Mouse (Mus musculus): ENCODE measurements around the gene Ankrd33b.

DNA sequence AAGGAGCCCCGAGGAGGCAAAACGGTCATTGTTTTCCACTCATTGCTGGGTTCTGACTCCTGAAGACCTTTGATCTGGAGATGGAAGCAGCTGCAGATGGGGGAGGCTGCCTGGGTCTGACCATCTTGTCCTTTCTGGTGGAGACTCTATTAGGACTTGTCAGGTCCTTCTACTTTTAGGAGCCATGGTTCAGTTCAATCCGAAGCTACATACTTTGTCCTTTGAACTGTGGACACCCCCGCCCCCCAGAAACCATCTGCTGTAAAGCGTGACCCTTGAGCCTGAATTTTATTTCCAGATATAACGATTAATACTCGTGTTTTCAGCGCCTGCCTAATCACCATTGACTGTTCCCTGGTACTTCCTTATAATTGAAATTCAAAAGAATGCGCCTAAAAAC, 105.2 kb downstream of the Ankrd33b start:
- no peak for TF ChIP-seq CHD2 (IDR thresholded peaks at IDR 0.05; ENCODE audit: low read depth, low read length)
- TF ChIP-seq HCFC1 (IDR thresholded peaks at IDR 0.05; ENCODE audit: borderline replicate concordance, insufficient read depth, low read length) = no peak
- TF ChIP-seq MAFK (IDR thresholded peaks at IDR 0.05; ENCODE audit: insufficient read depth, low read depth, low read length) = no peak

All from ES-E14 (cell line).